ENCODE assay signal across 9 mouse cellular contexts in the genomic region with DNA sequence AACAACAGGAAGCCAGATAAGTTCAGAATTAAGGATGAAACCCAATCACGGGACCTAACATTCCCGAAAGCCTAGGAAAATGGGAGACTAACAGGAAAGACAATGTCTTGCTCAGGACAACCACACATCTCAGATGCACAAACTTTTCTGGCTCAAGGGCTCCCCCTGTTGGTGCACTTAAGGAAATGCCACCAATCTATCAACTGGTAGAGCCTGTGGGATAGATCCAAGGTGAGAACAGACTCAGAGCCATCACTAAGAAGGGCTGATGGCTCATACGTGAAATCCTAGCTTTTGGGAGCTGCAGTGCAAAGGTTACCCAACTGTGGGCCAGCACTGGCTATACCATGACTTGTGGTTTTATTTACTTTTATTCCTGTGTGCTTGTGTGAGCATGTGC. TPM values are rescaled to one million over a fixed set of nuclear protein-coding genes. Genes with fewer than 3 reads are reported as not detected.
A peak's percentile ranks its signal among the peaks of the same experiment; 100 is the strongest.
DNase-seq lines count a peak whose midpoint lies in the region; ATAC-seq and TF ChIP-seq lines count a peak whose summit lies in the region.
"Had no signal": no experiment of that assay in that cellular context is flagged by ENCODE, and none has a peak within 500 bp of the region (broad histone marks: within the 10 kb centered on the region; RNA-seq: fewer than 3 reads in every experiment).

No protein-coding gene starts in this region.

- no peak for TF ChIP-seq POLR2A in brain, embryonic 14.5 days (IDR thresholded peaks at IDR 0.05; ENCODE audit: borderline replicate concordance, extremely low read depth, insufficient read depth, insufficient read length, poor library complexity, severe bottlenecking)
- TF ChIP-seq POLR2A in embryonic fibroblast, embryonic 13.5 days (IDR thresholded peaks at IDR 0.05; ENCODE audit: low read depth, low read length) = no peak

- peak; percentile 79; the same call in 1 of the 2 replicates for TF ChIP-seq CTCF in brain, embryonic 14.5 days (IDR thresholded peaks at IDR 0.05; ENCODE audit: borderline replicate concordance, extremely low read depth, insufficient read depth, insufficient read length)
- 0 out of 2 replicates have a peak, but pooled peaks have one; percentile 16 for TF ChIP-seq CTCF in embryonic fibroblast, embryonic 13.5 days (IDR thresholded peaks at IDR 0.05; ENCODE audit: borderline replicate concordance, insufficient read depth, low read length)
- peak; percentile 94 for TF ChIP-seq CTCF in layer of hippocampus, adult 2 months (conservative IDR thresholded peaks at IDR 0.05)

- no peak overlapping the region for H3K9ac ChIP-seq in lung, embryonic 16.5 days (ENCODE audit: low read length)

- intact Hi-C loops in heart, postnatal 10 days (cut with DNase I) = loop anchor here (1.0 to 2.0 kb wide), 2 partner anchors 32 to 170 kb away; partner anchors contain the start of gene Cdc42ep2

- no peaks in the 10 kb centered on the region for H3K9me3 ChIP-seq in lung, embryonic 16.5 days (ENCODE audit: control insufficient read depth, low read length)

- peak; percentile 56 for DNase-seq in MEL-GATA-1-ER (ENCODE audit: extremely low read depth, low read depth)
- peak; percentile 84 for DNase-seq in brain, embryonic 14.5 days (ENCODE audit: low read depth)
- DNase-seq in heart, postnatal 10 days = peak; percentile 91 to 95
- peak; percentile 68 to 86 for DNase-seq in layer of hippocampus, adult 2 months (ENCODE audit: low spot score in 2 of 2)
- DNase-seq in right cerebral cortex, postnatal 25 days = peak; percentile 67
- peak; percentile 88 for DNase-seq in urinary bladder, postnatal 25 days (ENCODE audit: low spot score)

- H3K4me1 ChIP-seq in embryonic fibroblast, embryonic 13.5 days (ENCODE audit: control insufficient read depth, insufficient read depth, low read length) = peaks cover 13% of the 10 kb centered on the region; the same call in 1 of the 2 replicates
- peaks cover 17% of the 10 kb centered on the region for H3K4me1 ChIP-seq in lung, embryonic 16.5 days (replicated peaks; ENCODE audit: control insufficient read depth, insufficient read depth, low read length)

- peak overlapping the region; percentile 17; the same call in 1 of the 2 replicates for H3K27ac ChIP-seq in embryonic fibroblast, embryonic 13.5 days (ENCODE audit: insufficient read depth, low read length)
- H3K27ac ChIP-seq in layer of hippocampus, adult 2 months = no peak overlapping the region
- no peak overlapping the region for H3K27ac ChIP-seq in lung, embryonic 16.5 days (ENCODE audit: low read length)

- no peak overlapping the region for H3K4me2 ChIP-seq in lung, embryonic 16.5 days (ENCODE audit: low read depth, low read length)

- ATAC-seq in lung, embryonic 16.5 days (ENCODE audit: low read depth) = peak; percentile 74

- peaks cover 13% of the 10 kb centered on the region for H3K36me3 ChIP-seq in lung, embryonic 16.5 days (ENCODE audit: control insufficient read depth, insufficient read depth, low read length)

- H3K27me3 ChIP-seq in lung, embryonic 16.5 days (ENCODE audit: control insufficient read depth, insufficient read depth, low read depth, low read length) = no peaks in the 10 kb centered on the region

- no peak overlapping the region for H3K4me3 ChIP-seq in embryonic fibroblast, embryonic 13.5 days (ENCODE audit: insufficient read depth, low read length)
- H3K4me3 ChIP-seq in layer of hippocampus, adult 2 months = no peak overlapping the region
- H3K4me3 ChIP-seq in lung, embryonic 16.5 days (ENCODE audit: low read length) = no peak overlapping the region

- WGBS in lung, embryonic 16.5 days = 9% methylated on average over 3 of the region's 3 CpGs

RNA-seq across cellular contexts. Expression of gene Pola2, which starts 7.3 kb away (rescaled TPM):
- 33.8 and 56.9 TPM in 2 replicates for polyA plus RNA-seq in brain, embryonic 14.5 days (2012; rRNA removed)
- polyA plus RNA-seq in embryonic fibroblast, embryonic 13.5 days (2011; ENCODE audit: insufficient read length, low read depth, missing spikeins) = 19.7 and 29.7 TPM in 2 replicates
- total RNA-seq in heart, postnatal 10 days (2021) = 10 to 100 TPM; 21.1 TPM
- total RNA-seq in layer of hippocampus, adult 2 months (2021) = 1 to 10 TPM; 6.2 to 6.6 TPM
- 64.2 and 70.0 TPM in 2 replicates for polyA plus RNA-seq in lung, embryonic 16.5 days (2015; fragmentation: Nextera tagmentation; extraction: Ambion mirVana)

RNA-seq across cellular contexts. Expression of gene Slc22a20, which starts 29.3 kb away (rescaled TPM):
- polyA plus RNA-seq in brain, embryonic 14.5 days (2012; rRNA removed) = not detected in 2 replicates
- polyA plus RNA-seq in embryonic fibroblast, embryonic 13.5 days (2011; ENCODE audit: insufficient read length, low read depth, missing spikeins) = not detected in 2 replicates
- not detected for total RNA-seq in heart, postnatal 10 days (2021)
- total RNA-seq in layer of hippocampus, adult 2 months (2021) = not detected
- not detected in 2 replicates for polyA plus RNA-seq in lung, embryonic 16.5 days (2015; fragmentation: Nextera tagmentation; extraction: Ambion mirVana)
- polyA plus RNA-seq: neural tube, embryonic 14.5 days had no signal

RNA-seq across cellular contexts. Expression of gene Cdc42ep2, which starts 32.1 kb away (rescaled TPM):
- polyA plus RNA-seq in brain, embryonic 14.5 days (2012; rRNA removed) = 11.7 and 13.7 TPM in 2 replicates
- polyA plus RNA-seq in embryonic fibroblast, embryonic 13.5 days (2011; ENCODE audit: insufficient read length, low read depth, missing spikeins) = 10.4 and 12.1 TPM in 2 replicates
- 10 to 100 TPM; 14.0 to 16.0 TPM for total RNA-seq in heart, postnatal 10 days (2021)
- total RNA-seq in layer of hippocampus, adult 2 months (2021) = 1 to 10 TPM; 3.4 to 3.8 TPM
- 15.6 and 17.1 TPM in 2 replicates for polyA plus RNA-seq in lung, embryonic 16.5 days (2015; fragmentation: Nextera tagmentation; extraction: Ambion mirVana)

RNA-seq across cellular contexts. Expression of gene Dpf2, which starts 43.9 kb away (rescaled TPM):
- polyA plus RNA-seq in brain, embryonic 14.5 days (2012; rRNA removed) = 180 and 231 TPM in 2 replicates
- polyA plus RNA-seq in embryonic fibroblast, embryonic 13.5 days (2011; ENCODE audit: insufficient read length, low read depth, missing spikeins) = 94.7 and 135 TPM in 2 replicates
- total RNA-seq in heart, postnatal 10 days (2021) = 100 to 1,000 TPM; 100 to 101 TPM
- 10 to 100 TPM; 94.1 to 95.3 TPM for total RNA-seq in layer of hippocampus, adult 2 months (2021)
- 155 TPM in 2 replicates for polyA plus RNA-seq in lung, embryonic 16.5 days (2015; fragmentation: Nextera tagmentation; extraction: Ambion mirVana)

RNA-seq across cellular contexts. Expression of gene Capn1, which starts 59.0 kb away (rescaled TPM):
- 5.2 and 7.6 TPM in 2 replicates for polyA plus RNA-seq in brain, embryonic 14.5 days (2012; rRNA removed)
- polyA plus RNA-seq in embryonic fibroblast, embryonic 13.5 days (2011; ENCODE audit: insufficient read length, low read depth, missing spikeins) = 46.5 and 57.1 TPM in 2 replicates
- 10 to 100 TPM; 32.6 to 37.8 TPM for total RNA-seq in heart, postnatal 10 days (2021)
- total RNA-seq in layer of hippocampus, adult 2 months (2021) = 10 to 100 TPM; 28.2 to 29.9 TPM
- 12.3 and 12.8 TPM in 2 replicates for polyA plus RNA-seq in lung, embryonic 16.5 days (2015; fragmentation: Nextera tagmentation; extraction: Ambion mirVana)

Comparison
In these comparisons a context has a peak if more than half of its experiments do, and no peak if none do; other contexts are left out.
1. CTCF ChIP-seq: peak in every context shown above with its lines; median percentile 94 in layer of hippocampus, adult 2 months; 79 in brain, embryonic 14.5 days; 16 in embryonic fibroblast, embryonic 13.5 days.